Mouse (Mus musculus): ENCODE measurements around the gene Ctf2.
"Not testable (repeated sequence)": the region's sequence is repeated elsewhere in the genome, so short reads cannot be mapped to it uniquely, and the experiment has no call there.

Gene Ctf2

DNA sequence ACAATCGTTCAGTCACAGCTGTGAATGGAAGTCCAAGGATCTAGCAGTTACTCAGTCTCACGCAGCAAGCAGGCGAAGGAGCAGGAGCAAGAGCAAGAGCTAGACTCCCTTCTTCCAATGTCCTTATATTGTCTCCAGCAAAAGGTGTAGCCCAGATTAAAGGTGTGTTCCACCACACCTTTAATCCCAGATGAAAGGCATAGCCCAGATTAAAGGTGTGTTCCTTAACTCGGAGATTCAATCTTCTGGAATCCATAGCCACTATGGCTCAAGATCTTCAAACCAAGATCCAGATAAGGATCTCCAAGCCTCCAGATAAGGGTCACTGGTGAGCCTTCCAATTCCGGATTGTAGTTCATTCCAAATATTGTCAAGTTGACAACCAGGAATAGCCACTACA, at the start of gene Ctf2:
Gene Ctf2 (minus strand): TSS at position 101 of the 400 bp plus-strand sequence.
- not testable (repeated sequence) for DNase-seq (ENCODE audit: low spot score)

DNA sequence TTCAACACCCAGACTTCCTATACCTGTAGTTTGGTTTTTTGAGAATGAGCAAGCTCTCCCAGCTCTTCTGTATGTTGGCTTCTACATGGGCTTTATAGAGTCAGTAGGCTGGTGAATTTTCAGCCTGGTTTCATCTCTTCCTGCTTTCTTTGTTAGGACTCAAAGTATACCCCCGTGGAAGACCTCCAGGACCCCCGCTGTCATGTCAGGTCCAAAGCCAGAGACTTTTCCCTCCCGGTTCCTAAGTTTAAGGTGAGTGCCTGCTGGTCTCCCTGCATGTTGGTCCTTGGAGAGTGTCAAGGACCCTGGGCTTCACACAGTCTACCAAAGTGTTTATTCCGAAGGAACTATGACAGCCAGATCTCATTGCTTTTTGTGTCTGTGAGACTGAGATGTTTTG, 46.4 kb upstream of the Ctf2 start:
- DNase-seq (ENCODE audit: low spot score), result no peak

DNA sequence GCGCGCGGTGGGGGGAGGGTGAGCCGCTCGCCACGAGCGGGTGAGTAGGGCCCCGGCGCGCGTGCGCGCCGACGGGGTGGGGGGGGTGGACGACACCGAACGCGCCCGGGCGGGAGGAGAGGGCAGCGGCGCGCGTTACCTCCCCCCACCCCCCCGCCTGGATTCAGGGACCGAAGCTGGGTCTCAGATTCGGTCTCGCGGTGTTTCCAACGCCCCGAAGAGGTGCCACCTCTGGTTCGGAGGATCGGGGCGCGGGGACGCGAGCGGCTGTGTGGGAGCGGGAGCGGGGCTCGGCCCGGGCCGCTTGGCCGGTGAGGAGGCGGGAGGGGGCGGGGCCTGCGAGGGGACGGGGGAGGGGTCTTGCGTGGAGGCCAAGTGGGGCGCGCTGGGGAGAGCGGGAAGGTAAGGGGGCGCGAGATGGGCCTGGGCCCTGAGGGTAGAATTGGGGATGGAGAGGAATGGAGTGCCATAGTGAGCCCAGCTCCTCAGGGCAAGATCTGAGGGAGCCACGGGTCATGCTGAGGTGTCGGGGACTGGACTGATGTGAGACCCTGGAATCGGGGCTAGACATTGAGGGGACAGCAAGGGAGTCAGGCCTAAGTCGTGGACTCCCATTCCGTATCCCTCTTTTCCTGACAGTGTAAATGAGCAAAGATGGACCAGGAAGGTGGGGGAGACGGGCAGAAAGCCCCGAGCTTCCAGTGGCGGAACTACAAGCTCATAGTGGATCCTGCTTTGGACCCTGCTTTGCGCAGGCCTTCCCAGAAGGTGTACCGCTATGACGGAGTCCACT, 45.7 kb upstream of the Ctf2 start:
- DNase-seq (ENCODE audit: low spot score), result peak; percentile 72

- peak; percentile 96 for DNase-seq (ENCODE audit: low spot score)
Measured at GRCm38 (mm10) chr7:127776878-127777473, 45.0 kb upstream of the Ctf2 start.

- DNase-seq (ENCODE audit: low spot score), result peak; percentile 86
Measured at GRCm38 (mm10) chr7:127776426-127776825, 44.5 kb upstream of the Ctf2 start, which contains the start of gene Setd1a. Gene Setd1a (plus strand): TSS chr7:127776670.

DNA sequence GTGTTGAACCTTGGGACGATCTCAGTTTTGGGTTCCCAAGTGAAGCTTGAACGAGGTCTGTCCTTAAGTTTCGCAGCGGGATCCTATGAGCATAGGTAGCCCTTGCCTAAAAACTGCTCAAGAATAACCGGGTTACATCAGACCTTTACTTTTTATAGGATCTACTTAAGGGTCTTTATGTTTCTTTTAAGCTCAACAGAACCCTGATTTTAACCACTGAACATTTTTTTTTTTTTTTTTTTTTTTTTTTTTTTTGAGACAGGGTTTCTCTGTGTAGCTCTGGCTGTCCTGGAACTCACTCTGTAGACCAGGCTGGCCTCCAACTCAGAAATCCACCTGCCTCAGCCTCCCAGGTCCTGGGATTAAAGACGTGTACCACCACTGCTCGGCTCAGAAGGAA, 43.9 kb upstream of the Ctf2 start:
- DNase-seq (ENCODE audit: low spot score), result not testable (repeated sequence)

DNA sequence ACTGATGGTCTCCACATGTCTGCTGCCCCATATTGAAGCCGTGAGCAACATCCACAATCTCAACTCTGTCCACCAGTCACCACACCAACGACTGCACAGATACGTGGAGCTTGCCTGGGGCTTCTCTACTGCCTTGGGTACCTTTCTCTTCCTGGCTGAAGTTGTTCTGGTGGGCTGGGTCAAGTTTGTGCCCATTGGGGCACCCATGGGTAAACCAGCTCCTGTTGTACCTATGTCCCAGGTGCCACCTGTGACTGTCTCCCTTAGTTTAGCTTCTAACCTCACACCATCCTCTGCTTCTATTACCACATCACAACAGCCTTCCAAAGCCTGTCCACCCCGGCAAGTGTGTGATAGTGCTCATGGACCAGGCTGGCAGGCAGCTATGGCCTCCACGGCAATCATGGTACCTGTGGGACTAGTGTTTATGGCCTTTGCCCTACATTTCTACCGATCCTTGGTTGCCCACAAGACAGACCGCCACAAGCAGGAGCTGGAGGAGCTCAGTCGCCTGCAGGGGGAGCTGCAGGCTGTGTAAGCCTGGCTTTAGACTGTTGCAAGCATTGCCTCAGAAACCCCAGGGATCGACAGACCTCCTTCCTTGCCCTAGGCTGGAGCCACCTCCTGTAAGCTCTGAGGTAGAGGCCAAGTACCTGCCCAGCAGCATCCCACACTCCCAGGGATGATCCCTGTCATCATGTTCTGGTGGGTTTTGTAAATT, 41.9 kb upstream of the Ctf2 start:
- peak; percentile 73 for DNase-seq (ENCODE audit: low spot score)

- no peak for DNase-seq (ENCODE audit: low spot score)
Measured at GRCm38 (mm10) chr7:127772557-127772956, 40.6 kb upstream of the Ctf2 start.

- DNase-seq (ENCODE audit: low spot score), result no peak
Measured at GRCm38 (mm10) chr7:127772080-127772479, 40.1 kb upstream of the Ctf2 start.

GRCm38 (mm10) chr7:127771262-127771661, 39.3 kb upstream of the Ctf2 start:
- no peak for DNase-seq (ENCODE audit: low spot score)

DNA sequence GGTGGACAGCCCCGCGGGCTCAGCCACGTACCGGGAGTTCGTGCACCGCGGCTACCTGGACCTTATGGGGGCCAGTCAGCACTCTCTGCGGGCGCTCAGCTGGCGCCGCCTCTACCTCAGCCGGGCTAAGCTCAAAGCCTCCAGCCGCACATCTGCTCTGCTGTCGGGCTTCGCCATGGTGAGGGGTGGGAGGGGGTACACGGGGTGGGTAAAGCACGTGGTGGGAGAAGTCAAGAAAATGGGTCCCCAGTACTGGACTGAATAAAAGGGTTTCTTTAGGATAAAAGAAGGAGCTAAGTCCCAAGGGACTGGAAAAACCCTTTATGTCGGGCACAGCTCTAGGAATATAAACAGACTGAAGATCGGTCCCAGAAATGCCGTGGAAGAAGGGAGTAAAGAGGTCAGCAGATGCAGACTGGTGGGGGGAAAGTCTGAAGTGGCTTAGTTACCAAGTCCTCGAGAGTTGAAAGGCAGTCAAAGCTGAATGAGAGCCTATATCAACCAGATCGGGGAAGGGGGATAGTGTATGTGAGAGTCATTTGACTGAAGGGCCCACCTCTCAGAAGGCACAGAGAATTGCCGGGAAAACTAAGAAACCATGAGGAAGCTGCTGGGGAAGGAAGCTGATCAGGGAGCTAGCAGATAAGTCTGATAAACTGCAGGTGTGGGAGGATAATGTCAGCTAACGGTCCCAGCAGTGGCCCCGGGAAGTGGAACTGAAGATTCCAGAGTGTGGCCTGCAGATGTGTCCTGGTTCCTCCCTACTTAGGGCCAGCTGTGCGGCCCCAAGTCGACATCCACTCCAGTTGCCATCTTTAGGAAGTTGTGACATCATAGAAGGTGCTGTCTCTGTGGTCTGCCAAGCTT, 38.3 kb upstream of the Ctf2 start:
- no peak for DNase-seq (ENCODE audit: low spot score)

GRCm38 (mm10) chr7:127769651-127770038, 37.7 kb upstream of the Ctf2 start, which contains the start of gene Orai3:
Gene Orai3 (plus strand): TSS chr7:127769815.
- DNase-seq (ENCODE audit: low spot score), result peak; percentile 89

DNA sequence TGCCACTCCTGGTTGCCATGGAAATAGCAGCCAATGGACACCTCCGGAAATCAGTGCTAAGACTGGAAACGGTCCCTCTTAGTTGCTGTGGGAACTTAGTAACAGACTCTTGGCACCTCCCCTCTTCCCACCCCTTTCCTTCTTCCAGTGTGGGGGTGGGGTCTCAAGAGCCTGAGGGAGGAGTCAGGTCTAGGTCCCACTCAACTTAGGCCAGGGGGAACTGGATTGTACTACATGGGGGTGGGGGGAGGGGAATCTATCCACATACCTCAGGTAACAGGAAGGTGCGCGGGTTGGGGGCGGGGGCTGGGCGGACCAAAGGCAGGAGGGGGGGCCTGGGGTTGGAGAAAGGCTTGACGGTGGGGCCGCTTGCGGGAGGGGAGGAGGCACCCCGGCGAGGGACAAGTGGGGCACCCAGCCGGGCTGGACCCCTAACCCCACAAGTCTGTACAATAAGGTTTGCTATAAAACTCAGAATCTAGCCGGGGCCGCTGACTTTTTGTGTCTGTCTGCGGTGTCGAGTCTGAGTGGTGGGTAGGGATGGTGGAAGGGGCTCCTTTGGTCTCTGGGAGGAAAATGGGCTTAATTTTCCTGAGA, 37.1 kb upstream of the Ctf2 start:
- peak; percentile 87 for DNase-seq (ENCODE audit: low spot score)

GRCm38 (mm10) chr7:127768346-127768996, 36.5 kb upstream of the Ctf2 start:
- DNase-seq (ENCODE audit: low spot score), result no peak

DNA sequence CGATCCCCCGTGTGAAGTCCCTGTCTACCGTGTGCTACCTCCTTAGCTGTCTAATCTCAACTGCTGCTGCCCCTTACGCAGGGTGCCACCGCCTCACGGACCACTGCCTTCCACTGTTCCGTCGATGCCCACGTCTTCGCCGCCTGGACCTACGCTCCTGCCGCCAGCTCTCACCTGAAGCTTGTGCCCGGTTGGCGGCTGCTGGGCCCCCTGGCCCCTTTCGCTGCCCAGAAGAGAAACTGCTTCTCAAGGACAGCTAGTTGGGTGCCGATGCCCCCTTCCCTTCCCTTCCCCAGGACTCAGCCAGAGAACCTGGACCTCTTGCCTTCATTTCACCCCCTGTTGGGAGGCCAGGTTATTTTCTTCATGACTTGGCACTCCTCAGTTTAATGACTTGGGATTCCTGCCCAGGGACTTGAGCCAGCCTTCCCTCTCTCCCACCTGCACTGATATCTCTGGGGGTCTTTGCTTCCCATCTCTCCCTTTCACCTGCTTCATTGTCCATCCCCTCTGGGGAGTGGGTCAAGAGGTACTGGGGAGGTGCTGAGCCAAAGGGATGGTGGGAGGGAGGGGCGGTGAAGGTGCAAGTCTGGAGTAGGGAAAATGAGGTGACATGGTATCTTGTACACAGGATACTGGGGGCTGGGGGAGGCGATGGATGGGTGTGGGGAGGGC, 35.8 kb upstream of the Ctf2 start:
- no peak for DNase-seq (ENCODE audit: low spot score)

DNA sequence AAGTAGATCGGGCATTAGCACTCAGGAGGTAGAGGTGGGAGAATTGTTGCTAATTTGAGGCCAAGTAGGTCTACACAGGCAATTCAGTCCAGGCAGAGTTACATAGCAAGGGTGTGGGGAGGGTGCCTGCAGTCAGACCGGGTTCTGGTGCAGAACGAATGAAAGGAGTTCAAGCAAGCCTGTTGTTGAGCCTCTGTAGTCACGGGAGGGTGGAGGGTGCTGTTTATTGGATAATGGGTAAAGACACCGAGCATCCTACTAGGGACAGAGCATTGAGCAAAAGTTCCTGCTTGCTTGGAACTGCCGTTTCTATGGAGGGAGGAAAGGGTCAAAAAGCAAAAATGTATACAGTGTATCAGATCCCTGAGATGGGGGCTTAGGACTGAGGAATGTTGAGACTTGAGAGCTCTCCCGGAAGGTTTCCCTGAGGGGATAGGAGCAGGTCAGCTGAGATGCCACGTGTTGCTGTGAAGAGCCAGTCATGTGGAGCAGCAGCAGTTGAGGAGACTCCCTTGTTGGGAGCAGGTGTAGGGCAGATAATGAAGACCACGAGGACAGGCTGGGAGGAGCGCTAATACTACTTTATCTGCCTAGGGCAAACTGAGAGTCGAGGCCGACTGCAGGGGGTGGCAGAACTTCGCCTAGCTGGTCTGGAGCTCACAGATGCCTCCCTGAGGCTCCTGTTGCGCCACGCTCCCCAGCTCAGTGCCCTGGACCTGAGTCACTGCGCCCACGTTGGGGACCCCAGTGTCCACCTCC, 35.1 kb upstream of the Ctf2 start:
- no peak for DNase-seq (ENCODE audit: low spot score)

- no peak for DNase-seq (ENCODE audit: low spot score)
Measured at GRCm38 (mm10) chr7:127765756-127766155, 33.8 kb upstream of the Ctf2 start.

GRCm38 (mm10) chr7:127763642-127764041, 31.7 kb upstream of the Ctf2 start:
- DNase-seq (ENCODE audit: low spot score), result no peak

GRCm38 (mm10) chr7:127761026-127761425, 29.1 kb upstream of the Ctf2 start:
- DNase-seq (ENCODE audit: low spot score), result peak; percentile 68

- no peak for DNase-seq (ENCODE audit: low spot score)
Measured at GRCm38 (mm10) chr7:127760478-127760877, 28.5 kb upstream of the Ctf2 start.

All from ovary, postnatal 36 days (tissue).